Mouse (Mus musculus) small intestine, adult 2 months (tissue): ENCODE results near the gene Catsperg1.

Experiments used
- CTCF ChIP-seq: fragments of 200-500 bp; IDR thresholded peaks from 2 replicates; pipeline ENCODE4 v1.5.1; 2012; ENCODE audit warnings: low read depth, mild to moderate bottlenecking, control low read depth, inconsistent platforms, low read length, moderate library complexity, mixed read lengths; ENCODE audit not compliant: insufficient replicate concordance, insufficient read length; ENCODE audit errors: extremely low read depth
- POLR2A ChIP-seq: fragments of 200-500 bp; IDR thresholded peaks from 2 replicates; pipeline ENCODE4 v1.6.1; 2012; ENCODE audit warnings: low read depth, mild to moderate bottlenecking, control low read depth, inconsistent platforms, low read length, moderate library complexity

DNA sequence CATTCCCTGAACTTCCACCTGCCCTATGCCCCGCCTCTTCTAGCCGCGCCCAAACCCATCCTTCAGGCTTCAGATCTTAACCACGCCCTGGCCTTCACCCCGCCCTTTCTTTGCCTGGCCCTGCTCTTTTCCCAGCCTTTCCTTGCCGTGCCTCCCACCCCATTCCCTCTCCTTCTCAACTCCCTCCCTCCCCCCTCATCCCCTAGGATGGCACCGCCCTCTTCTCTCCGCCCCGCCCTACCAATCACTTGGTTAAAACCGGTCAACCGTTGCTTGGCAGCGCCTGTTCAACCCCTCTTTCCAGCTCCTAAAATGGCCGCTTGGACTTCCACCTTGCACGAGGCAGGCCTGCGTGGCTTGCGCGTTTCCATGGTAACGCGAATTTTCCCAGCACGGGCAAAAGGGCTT, at the start of gene Catsperg1:
- no peak for TF ChIP-seq CTCF
- TF ChIP-seq POLR2A = no peak
